Mouse (Mus musculus): ENCODE measurements around the gene Mrps14. TPM values are rescaled to one million over a fixed set of nuclear protein-coding genes. Genes with fewer than 3 reads are reported as not detected.

Gene Mrps14
- polyA plus RNA-seq, 1 experiment from 2014 or later: 330 TPM

DNA sequence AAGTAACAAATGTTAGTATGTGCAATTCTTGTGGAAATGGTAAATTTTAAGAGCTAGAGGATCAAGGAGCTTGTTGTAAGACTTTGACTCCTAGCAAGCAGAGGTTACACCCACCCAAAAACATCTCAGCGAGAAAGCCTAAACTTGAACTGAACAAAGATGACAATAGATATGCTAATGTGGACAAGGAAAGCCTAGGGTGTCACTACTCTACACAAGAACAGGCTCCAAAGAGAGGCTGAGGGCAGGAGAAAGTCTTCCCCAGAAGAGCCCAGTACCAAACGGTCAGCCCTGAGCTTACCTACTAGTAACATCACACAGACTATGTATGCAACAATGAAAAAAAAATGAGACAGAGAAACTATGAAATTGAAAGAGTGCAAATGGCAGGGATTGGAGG lies 14.8 kb downstream of the Mrps14 start:
- Histone ChIP-seq H3K4me2 (ENCODE audit: low read length) (no peak overlapping the region), H3K27ac (no peak overlapping the region), H3K9ac (ENCODE audit: low read depth, low read length) (no peak overlapping the region), H3K4me1 (replicated peaks; ENCODE audit: insufficient read depth, low read length) (peaks cover 6% of the 10 kb centered on the region; the same call in 1 of the 2 replicates), H3K4me3 (replicated peaks; ENCODE audit: low read depth, low read length) (no peak overlapping the region), H3K9me3 (replicated peaks; ENCODE audit: low read length) (no peaks in the 10 kb centered on the region), H3K27me3 (ENCODE audit: insufficient read depth, low read length) (no peaks in the 10 kb centered on the region), H3K36me3 (ENCODE audit: insufficient read depth, low read length) (peaks cover 23% of the 10 kb centered on the region)
- no peak for TF ChIP-seq CTCF (IDR thresholded peaks at IDR 0.05; ENCODE audit: low read depth)
- DNase-seq (ENCODE audit: low spot score) (no peak), ATAC-seq (replicated peaks; ENCODE audit: low FRiP score, low read depth) (no peak)
- 80% methylated on average over 2 of the region's 2 CpGs for WGBS

- ATAC-seq (replicated peaks; ENCODE audit: low FRiP score, low read depth): no peak
- TF ChIP-seq CTCF (IDR thresholded peaks at IDR 0.05; ENCODE audit: low read depth): no peak
- no peak for DNase-seq (ENCODE audit: low spot score)
- Histone ChIP-seq H3K27ac (no peak overlapping the region), H3K9me3 (replicated peaks; ENCODE audit: low read length) (no peaks in the 10 kb centered on the region), H3K9ac (ENCODE audit: low read depth, low read length) (no peak overlapping the region), H3K36me3 (ENCODE audit: insufficient read depth, low read length) (peaks cover 18% of the 10 kb centered on the region), H3K27me3 (ENCODE audit: insufficient read depth, low read length) (no peaks in the 10 kb centered on the region), H3K4me2 (ENCODE audit: low read length) (peak overlapping the region; percentile 1; the same call in 1 of the 2 replicates), H3K4me1 (replicated peaks; ENCODE audit: insufficient read depth, low read length) (peaks cover 6% of the 10 kb centered on the region; the same call in 1 of the 2 replicates), H3K4me3 (replicated peaks; ENCODE audit: low read depth, low read length) (no peak overlapping the region)
- 55% methylated on average over 3 of the region's 3 CpGs for WGBS
Observed at GRCm38 (mm10) chr1:160210566-160210965, 15.6 kb downstream of the Mrps14 start.

DNA sequence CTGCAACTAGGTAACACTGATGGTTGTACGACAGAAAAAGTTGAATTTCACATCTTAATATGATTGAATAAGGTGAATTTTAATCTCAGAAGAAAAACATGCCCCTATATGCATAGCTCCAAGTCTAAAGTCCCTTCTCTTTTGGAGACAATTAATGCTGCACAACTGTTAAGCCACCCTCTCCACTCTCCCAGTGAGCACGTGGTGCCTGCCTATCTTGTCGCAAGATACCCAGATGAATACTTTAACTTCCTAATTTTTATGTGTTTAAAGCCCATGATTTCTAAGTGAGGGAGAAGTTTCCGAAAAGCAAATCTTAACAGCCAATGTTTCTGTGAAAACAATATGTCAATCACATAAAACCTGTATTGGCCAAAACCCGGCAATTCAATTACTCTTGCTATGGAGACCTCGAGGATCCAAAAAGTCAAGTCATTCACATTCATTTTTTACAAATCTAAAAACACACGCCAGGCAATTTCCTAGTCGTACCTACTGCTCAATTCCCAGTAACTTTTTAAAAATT lies 16.6 kb downstream of the Mrps14 start:
- H3K4me2 ChIP-seq (ENCODE audit: low read length): peak overlapping the region; percentile 56
- H3K27me3 ChIP-seq (ENCODE audit: insufficient read depth, low read length): no peaks in the 10 kb centered on the region
- H3K27ac ChIP-seq: peak overlapping the region; percentile 91
- H3K9ac ChIP-seq (ENCODE audit: low read depth, low read length): peak overlapping the region; percentile 81
- H3K9me3 ChIP-seq (replicated peaks; ENCODE audit: low read length): no peaks in the 10 kb centered on the region
- TF ChIP-seq CTCF (IDR thresholded peaks at IDR 0.05; ENCODE audit: low read depth): no peak
- WGBS: 1% methylated on average over 8 of the region's 8 CpGs
- peaks cover 9% of the 10 kb centered on the region; the same call in 1 of the 2 replicates for H3K36me3 ChIP-seq (ENCODE audit: insufficient read depth, low read length)
- DNase-seq (ENCODE audit: low spot score) (peak; percentile 15), ATAC-seq (replicated peaks; ENCODE audit: low FRiP score, low read depth) (no peak)
- H3K4me1 ChIP-seq (replicated peaks; ENCODE audit: insufficient read depth, low read length): peaks cover 6% of the 10 kb centered on the region; the same call in 1 of the 2 replicates
- H3K4me3 ChIP-seq (replicated peaks; ENCODE audit: low read depth, low read length): peak overlapping the region; percentile 69

DNA sequence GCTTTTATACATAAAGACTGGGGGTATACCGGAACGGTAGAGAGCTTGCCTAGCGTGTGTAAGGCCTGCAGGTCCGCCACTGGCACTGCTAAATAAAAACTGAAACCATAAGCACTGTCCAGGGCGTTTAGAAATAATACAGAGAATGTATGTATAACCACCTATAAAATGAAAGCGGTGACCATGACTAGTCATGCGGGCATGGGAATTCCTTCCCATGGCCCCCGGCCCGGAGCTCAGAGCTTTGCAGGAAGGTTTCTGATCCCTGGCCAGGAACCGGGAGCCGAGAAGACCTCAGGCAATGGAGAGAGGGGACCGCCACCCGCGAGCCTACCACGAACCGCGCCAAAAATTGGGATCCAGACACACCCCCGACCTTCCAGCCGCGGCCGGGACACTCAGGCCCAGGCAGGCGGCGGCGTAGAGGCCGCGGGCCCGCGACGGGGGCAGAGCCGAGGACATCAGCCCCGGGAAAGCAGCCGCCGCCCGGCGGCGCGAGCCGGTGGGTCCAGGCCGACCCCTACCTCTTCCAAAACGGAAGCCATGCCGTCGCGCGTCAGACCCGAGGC lies 17.2 kb downstream of the Mrps14 start:
- WGBS: under 1% methylated on average over 43 of the region's 45 CpGs

DNA sequence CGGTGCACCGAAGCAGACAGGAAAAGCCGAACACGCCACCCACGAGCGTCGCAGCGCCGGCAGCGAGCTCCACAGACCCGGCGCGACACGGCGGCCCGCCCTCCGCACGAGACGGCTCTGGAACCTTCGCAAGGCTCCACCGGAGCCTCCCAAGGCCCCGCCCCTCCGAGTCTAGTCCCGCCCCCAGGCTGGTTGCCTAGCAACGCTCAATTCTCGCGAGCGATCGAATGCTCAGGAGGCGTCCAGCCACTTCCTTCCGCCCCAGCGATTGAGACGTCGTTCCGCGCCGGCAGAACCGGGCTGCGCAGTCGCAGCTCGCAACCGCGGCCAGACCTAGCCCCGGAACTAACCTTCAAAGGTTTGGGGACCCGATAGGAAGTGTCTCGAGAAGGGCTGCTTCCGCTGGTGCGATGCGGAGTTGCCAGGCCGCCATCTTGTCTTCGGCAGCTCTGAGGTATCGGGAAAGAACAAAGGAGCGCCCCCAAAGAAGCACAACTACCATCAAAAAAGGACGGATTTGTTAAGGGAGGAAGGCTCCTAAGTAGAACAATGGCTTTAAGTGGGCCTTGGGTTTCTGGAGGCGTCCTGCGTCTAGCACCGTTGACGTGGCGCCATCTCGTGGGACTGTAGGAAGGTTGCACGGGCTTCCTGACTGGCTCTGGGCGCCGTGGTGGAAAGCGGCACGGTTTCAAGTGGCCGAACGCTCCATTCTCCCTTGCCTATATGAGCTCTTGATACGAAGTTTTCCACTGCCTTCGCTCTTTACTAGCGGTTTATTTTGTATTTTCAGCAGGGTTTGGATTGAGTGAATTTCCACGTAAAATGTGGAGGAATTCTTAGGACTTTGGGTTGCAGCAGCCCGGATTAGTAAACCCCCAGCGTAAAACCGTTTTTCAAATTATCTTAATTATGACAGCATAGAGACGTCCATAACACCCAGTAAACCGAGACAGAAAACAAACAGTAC lies 18.0 kb downstream of the Mrps14 start, which contains the start of gene Cacybp:
Cacybp (minus strand) TSS at position 173 of the 967 bp plus-strand sequence.
- no peaks in the 10 kb centered on the region for H3K27me3 ChIP-seq (ENCODE audit: insufficient read depth, low read length)
- peak within 1 kb of the TSS; percentile 81 for H3K9ac ChIP-seq (ENCODE audit: low read depth, low read length)
- peak within 1 kb of the TSS; percentile 99 for H3K27ac ChIP-seq
- H3K4me3 ChIP-seq (replicated peaks; ENCODE audit: low read depth, low read length): peak within 1 kb of the TSS; percentile 69
- H3K4me1 ChIP-seq (replicated peaks; ENCODE audit: insufficient read depth, low read length): peaks cover 6% of the 10 kb centered on the region; the same call in 1 of the 2 replicates
- WGBS: under 1% methylated on average over 75 of the region's 76 CpGs
- H3K36me3 ChIP-seq (ENCODE audit: insufficient read depth, low read length): no peaks in the 10 kb centered on the region
- DNase-seq (ENCODE audit: low spot score) (peak; percentile 99), ATAC-seq (replicated peaks; ENCODE audit: low FRiP score, low read depth) (peak; percentile 99)
- peak; percentile 77 for TF ChIP-seq CTCF (IDR thresholded peaks at IDR 0.05; ENCODE audit: low read depth)
- H3K4me2 ChIP-seq (ENCODE audit: low read length): peak within 1 kb of the TSS; percentile 71
- no peaks in the 10 kb centered on the region for H3K9me3 ChIP-seq (replicated peaks; ENCODE audit: low read length)

More for the DNA sequence above, 17.2 kb downstream of the Mrps14 start:
- H3K9me3 ChIP-seq (replicated peaks; ENCODE audit: low read length): no peaks in the 10 kb centered on the region
- peak; percentile 67 for ATAC-seq (replicated peaks; ENCODE audit: low FRiP score, low read depth)
- DNase-seq (ENCODE audit: low spot score): peak; percentile 57
- H3K27me3 ChIP-seq (ENCODE audit: insufficient read depth, low read length): no peaks in the 10 kb centered on the region
- peaks cover 6% of the 10 kb centered on the region; the same call in 1 of the 2 replicates for H3K4me1 ChIP-seq (replicated peaks; ENCODE audit: insufficient read depth, low read length)
- 0 out of 2 replicates have a peak, but pooled peaks cover 4% of the 10 kb centered on the region for H3K36me3 ChIP-seq (ENCODE audit: insufficient read depth, low read length)
- peak overlapping the region; percentile 91 for H3K27ac ChIP-seq
- peak overlapping the region; percentile 69 for H3K4me3 ChIP-seq (replicated peaks; ENCODE audit: low read depth, low read length)
- TF ChIP-seq CTCF (IDR thresholded peaks at IDR 0.05; ENCODE audit: low read depth): no peak
- peak overlapping the region; percentile 81 for H3K9ac ChIP-seq (ENCODE audit: low read depth, low read length)
- H3K4me2 ChIP-seq (ENCODE audit: low read length): peak overlapping the region; percentile 56

GRCm38 (mm10) chr1:160214171-160214570 lies 19.2 kb downstream of the Mrps14 start:
- Histone ChIP-seq H3K27ac (no peak overlapping the region), H3K9ac (ENCODE audit: low read depth, low read length) (no peak overlapping the region), H3K4me1 (replicated peaks; ENCODE audit: insufficient read depth, low read length) (peaks cover 6% of the 10 kb centered on the region; the same call in 1 of the 2 replicates), H3K27me3 (ENCODE audit: insufficient read depth, low read length) (no peaks in the 10 kb centered on the region), H3K4me2 (ENCODE audit: low read length) (peak overlapping the region; percentile 71; the same call in 1 of the 2 replicates), H3K9me3 (replicated peaks; ENCODE audit: low read length) (no peaks in the 10 kb centered on the region), H3K36me3 (ENCODE audit: insufficient read depth, low read length) (no peaks in the 10 kb centered on the region), H3K4me3 (replicated peaks; ENCODE audit: low read depth, low read length) (no peak overlapping the region)
- ATAC-seq (replicated peaks; ENCODE audit: low FRiP score, low read depth) (no peak), DNase-seq (ENCODE audit: low spot score) (peak; percentile 20)
- 84% methylated on average over 7 of the region's 7 CpGs for WGBS
- TF ChIP-seq CTCF (IDR thresholded peaks at IDR 0.05; ENCODE audit: low read depth): no peak
